8 mouse cellular contexts compared by ENCODE assay signal in genomic region chr12:13626803-13627706, GRCm38 (mm10).
DNase-seq lines count a peak whose midpoint lies in the region; ATAC-seq and TF ChIP-seq lines count a peak whose summit lies in the region.

No protein-coding gene starts in this region.

- TF ChIP-seq CTCF in gastrocnemius, adult 2 months (IDR thresholded peaks at IDR 0.05), result peak; percentile 50
- peak; percentile 62; the same call in 1 of the 2 replicates for TF ChIP-seq CTCF in brain, embryonic 14.5 days (IDR thresholded peaks at IDR 0.05; ENCODE audit: borderline replicate concordance, extremely low read depth, insufficient read depth, insufficient read length)
- peak; percentile 80 for TF ChIP-seq CTCF in layer of hippocampus, adult 2 months (conservative IDR thresholded peaks at IDR 0.05)

- TF ChIP-seq POLR2A in brain, embryonic 14.5 days (IDR thresholded peaks at IDR 0.05; ENCODE audit: borderline replicate concordance, extremely low read depth, insufficient read depth, insufficient read length, poor library complexity, severe bottlenecking), result no peak

- DNase-seq in gastrocnemius, adult 2 months, result no peak
- DNase-seq in gastrocnemius, adult 18-20 months (ENCODE audit: low spot score), result no peak
- DNase-seq in 416B (ENCODE audit: low read depth), result peak; percentile 7
- DNase-seq in brain, embryonic 14.5 days (ENCODE audit: low read depth), result peak; percentile 73
- DNase-seq in layer of hippocampus, adult 2 months (ENCODE audit: low spot score in 2 of 2), result peak in 1 of 2 experiments; percentile 25
- no peak for DNase-seq in spleen, postnatal 4 days (ENCODE audit: low spot score in 2 of 2)
- no peak for DNase-seq in ovary, postnatal 36 days (ENCODE audit: low spot score)

- no peak for ATAC-seq in granulocyte monocyte progenitor cell, adult 5-6 weeks (replicated peaks; ENCODE audit: poor library complexity, severe bottlenecking)

- intact Hi-C loops in gastrocnemius, adult 2 months (cut with DNase I), result no loop called here

- H3K4me3 ChIP-seq in gastrocnemius, adult 2 months, result no peak overlapping the region
- no peak overlapping the region for H3K4me3 ChIP-seq in layer of hippocampus, adult 2 months

- H3K27ac ChIP-seq in gastrocnemius, adult 2 months, result no peak overlapping the region
- H3K27ac ChIP-seq in layer of hippocampus, adult 2 months, result no peak overlapping the region

Comparison
In these comparisons a context has a peak if more than half of its experiments do, and no peak if none do; other contexts are left out.
1. DNase-seq: peak in 416B (single experiment) and brain, embryonic 14.5 days (single experiment); none in gastrocnemius, adult 2 months (single experiment), gastrocnemius, adult 18-20 months (single experiment), spleen, postnatal 4 days (0 of 2) and ovary, postnatal 36 days (single experiment).
2. Peak in every context shown above with its lines, with median percentiles within 50 percentile points of each other: CTCF ChIP-seq.